Mouse (Mus musculus): Measurements from ENCODE around the gene Zfp950.
A peak's percentile ranks its signal among the peaks of the same experiment; 100 is the strongest.
"Not testable (repeated sequence)": the region's sequence is repeated elsewhere in the genome, so short reads cannot be mapped to it uniquely, and the experiment has no call there.

The Zfp950 gene

DNA sequence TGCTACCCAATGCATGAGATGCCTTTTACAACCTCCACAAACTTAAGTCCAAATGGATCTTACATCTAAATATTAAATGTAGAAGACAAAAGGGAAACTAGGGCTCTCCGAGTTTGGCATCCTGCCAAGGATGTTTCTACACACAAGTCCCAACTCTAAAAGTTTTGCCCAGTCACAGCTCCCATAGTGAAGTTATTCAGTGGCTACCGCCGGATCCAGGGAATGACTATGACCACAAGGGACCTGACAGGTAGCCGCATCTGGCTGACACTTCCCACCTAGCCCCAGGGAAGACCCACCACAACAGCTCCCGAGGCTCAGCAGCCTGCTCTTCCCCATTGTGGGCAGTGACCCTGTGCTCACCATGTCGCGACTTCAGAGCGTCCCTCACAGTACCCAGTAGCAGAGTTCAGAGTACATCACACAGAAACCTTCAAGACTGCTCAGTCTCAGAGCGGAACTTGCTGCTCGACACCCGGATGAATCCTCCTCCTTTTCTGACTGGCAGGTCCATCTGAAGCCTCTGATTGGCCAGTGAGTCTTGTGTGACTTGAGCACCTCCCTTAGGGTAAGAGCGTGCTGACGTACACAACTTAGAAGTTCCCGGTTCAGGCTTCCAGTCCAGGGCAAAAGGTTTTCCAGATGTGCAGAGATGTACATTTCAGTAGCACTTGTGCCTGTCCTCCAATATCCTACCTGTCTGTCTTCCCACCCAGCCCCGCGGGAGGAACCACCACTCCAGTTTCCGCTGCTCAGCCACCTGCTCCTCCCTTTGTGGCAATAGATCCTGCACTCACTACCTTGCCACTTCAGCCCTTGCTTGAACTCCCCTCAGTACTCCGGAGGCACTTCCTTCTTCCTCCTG is at the start of gene Zfp950:
TSS of gene Zfp950 (minus strand) at position 499 of the 865 bp plus-strand sequence.
- peak; percentile 93 for DNase-seq

GRCm38 (mm10) chr19:61183590-61183989 is 43.0 kb upstream of the Zfp950 start, which contains the start of gene Gm6020:
TSS of gene Gm6020 (plus strand) at chr19:61183890.
- DNase-seq = not testable (repeated sequence)

DNA sequence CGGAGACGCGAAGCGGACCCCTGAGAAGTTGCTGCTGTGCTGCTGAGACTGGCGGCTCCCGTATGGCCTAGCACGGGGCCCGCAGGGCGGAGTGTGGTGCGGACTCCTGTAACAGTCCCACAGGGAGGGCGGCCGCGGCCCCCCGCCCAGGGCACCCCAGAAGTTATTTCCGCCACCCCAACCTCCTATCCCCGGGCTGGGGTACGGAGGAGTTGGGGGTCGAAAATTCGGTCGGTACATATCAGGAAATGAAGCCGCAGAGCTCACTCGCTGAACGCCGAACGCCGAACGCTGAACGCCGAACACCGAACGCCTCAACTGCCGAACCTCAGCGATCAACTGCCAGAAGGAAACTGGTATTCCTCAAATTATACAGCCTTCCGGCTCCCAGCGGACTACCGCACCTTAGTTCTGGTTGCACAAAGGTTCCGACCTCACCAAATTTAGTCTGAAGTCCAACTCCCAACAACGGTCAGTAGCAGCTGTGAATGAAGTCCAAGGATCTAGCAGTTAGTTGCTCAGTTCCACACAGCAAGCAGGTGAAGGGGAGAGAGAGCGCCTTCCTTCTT is 35.2 kb upstream of the Zfp950 start, which contains the start of gene Gm7102:
TSS of gene Gm7102 (minus strand) at position 554 of the 569 bp plus-strand sequence.
- DNase-seq = no peak

DNA sequence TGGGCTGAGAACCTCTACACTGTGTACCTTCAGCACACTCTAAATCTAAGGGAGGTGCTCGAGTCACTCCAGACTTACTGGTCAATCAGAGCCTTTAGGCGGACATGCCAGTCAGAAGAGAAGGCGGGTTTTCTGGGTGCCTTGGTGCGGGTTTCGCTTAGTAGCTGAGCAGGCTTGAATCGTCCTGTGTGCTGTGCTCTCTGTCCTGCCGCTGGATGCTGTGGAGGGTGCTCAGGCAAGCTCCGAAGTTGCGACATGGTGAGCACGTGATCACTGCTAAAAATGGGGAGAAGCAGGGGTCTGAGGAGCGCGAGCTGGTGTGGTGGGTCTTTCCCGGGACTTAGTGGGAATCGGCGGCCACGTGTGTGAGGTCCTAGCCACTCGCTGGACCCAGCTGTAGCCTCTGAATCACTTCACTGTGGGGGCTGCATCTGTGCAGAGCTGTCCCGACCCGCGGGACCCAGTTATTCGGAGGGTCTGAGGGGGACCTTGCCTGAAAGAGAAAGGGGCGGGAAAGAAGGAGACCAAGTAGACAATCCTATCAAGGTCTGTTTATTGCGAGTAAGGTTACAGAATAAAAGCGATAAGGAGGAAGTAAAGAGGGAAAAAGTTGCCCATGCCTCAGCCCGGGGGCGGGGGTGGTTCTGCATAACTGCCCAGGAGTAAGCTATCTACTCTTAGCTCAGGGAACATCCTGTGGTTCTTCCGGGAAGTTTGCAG is 11.2 kb upstream of the Zfp950 start:
- DNase-seq = no peak

DNA sequence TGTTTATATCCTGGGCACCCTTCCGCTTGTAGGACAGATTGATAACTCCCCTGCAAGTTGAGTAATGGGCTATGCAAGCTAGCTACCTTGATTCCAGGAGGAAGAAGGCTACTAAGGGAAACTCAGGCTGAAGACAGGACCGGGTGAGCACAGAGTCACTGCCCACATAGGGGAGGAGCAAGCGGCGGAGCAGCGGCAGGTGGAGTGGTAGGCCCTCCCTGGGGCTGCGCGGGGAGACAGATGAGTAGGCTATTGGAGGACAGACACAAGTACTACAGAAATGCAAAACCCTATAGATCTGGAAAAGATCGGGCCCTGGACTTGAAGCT is 10.7 kb upstream of the Zfp950 start:
- peak; percentile 46 for DNase-seq

DNA sequence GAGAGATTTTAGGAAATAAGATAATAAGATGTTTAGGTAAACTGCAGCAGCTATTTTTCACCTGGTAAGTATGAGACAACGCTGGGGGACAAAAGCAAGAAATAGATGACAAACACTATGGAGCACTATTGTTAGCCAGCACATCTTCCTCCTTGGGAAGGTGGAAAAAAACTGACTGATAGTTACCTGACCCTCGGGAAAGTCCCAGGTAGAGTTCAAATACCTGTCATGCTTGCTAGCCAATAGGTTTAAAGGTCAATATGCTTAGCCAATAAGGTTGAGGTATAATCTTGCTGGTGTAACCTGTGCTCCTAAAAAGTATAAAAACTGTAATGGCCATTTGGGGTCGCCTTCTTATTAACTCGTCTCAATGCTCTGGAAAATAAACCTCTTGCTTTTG is 659 bp upstream of the Zfp950 start:
- no peak for DNase-seq

GRCm38 (mm10) chr19:61138655-61139054 is 2.0 kb downstream of the Zfp950 start:
- DNase-seq = no peak

- no peak for DNase-seq
These were observed 9.5 kb downstream of the Zfp950 start for GRCm38 (mm10) chr19:61131096-61131495.

GRCm38 (mm10) chr19:61110184-61110583 is 30.5 kb downstream of the Zfp950 start:
- no peak for DNase-seq

- DNase-seq = no peak
These were observed 42.9 kb downstream of the Zfp950 start for GRCm38 (mm10) chr19:61097764-61098163.

DNA sequence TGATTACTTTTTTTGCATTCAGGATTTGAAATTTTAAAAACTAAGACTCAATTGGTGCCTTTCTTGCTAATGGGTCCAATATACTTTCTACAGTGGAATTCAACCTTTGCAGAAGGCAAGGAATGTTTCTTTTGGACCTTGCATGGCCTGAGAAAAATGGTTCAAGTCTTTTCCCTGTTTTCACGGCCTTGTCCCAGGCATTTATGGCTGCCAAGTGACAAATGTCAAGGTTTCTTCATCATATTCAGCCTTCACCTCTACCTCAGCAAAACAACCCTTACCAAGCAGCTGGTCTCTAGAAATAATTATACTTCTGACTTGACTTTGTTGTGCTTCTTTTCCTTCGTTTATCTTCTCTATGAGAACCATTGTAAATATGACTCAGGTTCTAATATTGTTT is 43.9 kb downstream of the Zfp950 start:
- DNase-seq = no peak

- DNase-seq = no peak
These were observed 50.1 kb downstream of the Zfp950 start for GRCm38 (mm10) chr19:61090541-61090940.

DNA sequence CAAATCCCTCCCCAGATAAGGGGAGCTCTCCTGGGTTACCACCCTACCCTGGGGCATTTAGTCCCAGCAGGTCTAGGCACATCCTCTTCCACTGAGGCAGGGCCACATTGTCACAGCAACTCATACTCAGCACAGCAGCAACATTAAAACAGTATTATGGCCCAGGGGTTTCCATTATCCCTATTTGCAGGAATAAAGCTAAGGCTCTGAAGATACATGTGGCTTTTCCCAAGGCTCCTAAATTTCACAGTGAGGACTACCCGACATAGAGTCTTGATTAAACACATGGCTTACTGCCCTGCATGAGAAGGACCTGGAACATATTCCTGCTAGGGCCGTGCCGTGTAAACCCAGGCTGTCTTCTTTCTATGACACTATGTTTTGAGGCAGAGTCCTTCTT is 51.6 kb downstream of the Zfp950 start:
- no peak for DNase-seq

GRCm38 (mm10) chr19:61087781-61088180 is 52.9 kb downstream of the Zfp950 start:
- no peak for DNase-seq

DNA sequence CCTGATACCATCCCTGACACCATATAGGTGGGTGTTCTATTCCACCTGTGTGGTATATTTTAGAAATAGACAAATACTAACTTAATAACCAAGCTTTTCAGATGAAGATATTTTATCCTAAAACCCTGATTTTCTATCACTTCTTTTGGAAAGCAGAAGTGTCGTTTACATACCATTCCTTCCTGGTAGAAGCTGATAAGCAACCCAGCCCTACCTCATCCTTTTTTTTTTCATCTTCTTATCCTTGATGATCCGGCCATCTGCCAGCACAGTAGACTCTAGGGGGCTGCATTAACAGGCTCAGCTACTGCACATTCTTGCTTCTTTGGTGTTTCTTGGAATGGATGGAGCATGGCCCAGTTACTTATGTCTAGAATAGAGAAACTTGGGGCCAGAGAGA is 55.4 kb downstream of the Zfp950 start:
- no peak for DNase-seq

DNA sequence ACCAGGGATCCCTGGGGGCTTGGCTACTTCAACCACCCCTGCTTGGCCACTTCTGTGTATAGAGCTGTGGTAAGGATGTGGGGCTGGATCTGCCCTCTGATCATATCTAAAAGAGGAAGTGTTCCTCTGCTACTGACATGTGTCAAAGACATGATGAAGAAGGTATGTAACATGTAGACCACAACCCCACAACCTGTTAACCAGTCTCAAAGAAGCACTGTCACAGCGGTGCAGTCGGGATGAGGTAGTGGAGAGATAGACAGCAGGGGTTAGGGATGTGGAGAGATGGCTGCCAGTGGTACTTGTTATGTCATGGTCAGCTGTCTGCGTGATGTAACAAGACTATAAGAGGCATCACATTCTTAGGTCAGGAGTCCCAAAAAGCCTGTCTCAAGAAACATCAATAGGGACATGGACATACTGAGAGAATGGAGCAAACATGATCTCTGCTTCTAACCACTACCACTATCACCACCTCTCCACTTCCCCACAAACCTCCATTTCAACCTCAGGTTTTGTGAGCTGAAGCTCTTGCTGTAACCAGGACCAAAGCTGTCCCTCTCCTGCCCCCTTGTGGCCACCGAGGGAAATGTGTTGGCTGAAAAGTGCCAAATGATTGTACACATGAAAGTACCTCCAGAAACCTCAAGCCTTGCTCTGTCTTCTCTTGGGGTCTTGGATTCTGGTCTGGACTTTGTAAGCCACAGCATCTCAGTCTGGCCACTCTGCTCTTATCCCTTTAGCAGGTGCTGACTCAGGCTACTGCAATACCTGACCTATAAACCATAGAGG is 56.3 kb downstream of the Zfp950 start:
- DNase-seq = peak; percentile 78

DNA sequence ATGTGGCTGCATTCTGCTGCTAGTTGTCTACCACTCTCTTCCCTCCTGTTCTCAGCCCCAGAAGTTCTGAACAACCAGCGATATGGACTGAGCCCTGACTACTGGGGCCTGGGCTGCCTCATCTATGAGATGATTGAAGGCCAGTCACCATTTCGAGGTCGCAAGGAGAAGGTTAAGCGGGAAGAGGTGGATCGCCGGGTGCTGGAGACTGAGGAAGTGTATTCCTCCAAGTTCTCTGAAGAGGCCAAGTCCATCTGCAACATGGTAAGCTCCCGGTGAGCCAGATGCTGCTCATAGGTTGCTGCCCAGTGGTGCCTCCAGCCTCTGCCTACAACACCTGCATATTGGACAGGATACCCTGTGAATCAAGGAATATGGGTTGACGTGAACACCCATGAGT is 57.6 kb downstream of the Zfp950 start:
- DNase-seq = no peak

GRCm38 (mm10) chr19:61080251-61080749 is 60.3 kb downstream of the Zfp950 start:
- peak; percentile 19 for DNase-seq

DNA sequence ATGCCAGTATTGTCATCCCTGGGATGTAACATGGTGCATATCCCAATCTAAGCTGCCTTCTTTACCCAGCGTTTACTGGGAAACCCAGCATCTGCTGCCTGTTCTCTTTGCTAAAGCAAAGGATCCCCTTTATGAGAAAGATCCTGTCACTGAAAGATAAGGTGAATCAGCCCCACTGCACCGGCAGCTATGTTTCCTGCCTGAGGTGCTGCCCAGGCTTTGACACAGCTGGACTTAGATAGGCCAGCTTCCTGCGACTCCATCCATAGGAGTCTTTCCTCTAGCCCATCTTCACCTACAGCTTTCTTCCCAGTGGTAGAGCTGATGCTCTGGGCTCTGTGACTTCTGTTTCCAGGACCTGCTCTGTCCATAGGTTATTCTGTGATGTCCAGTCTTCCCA is 62.0 kb downstream of the Zfp950 start:
- DNase-seq = no peak

DNA sequence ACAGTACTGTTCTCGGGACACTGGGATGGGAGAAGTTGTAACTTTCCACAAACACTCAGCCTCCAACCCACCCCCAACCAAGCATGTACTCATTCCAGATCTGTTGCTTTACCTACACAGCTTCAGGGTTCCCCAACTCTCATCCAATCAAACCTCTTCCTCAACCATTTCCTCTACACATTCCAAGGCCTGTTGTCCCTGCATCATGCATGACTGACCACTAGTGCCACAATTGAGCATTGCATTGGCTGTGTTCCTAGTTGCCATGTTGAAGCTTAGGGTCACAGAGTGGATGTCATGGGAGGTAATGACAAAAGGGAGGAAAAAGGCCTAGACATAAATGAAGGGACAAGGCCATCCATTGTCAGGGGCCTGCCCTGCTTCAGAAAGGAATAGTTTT is 75.6 kb downstream of the Zfp950 start:
- DNase-seq = peak; percentile 43

GRCm38 (mm10) chr19:61064386-61064785 is 76.3 kb downstream of the Zfp950 start:
- no peak for DNase-seq

GRCm38 (mm10) chr19:61057581-61057980 is 83.1 kb downstream of the Zfp950 start:
- peak; percentile 65 for DNase-seq
